Mouse (Mus musculus) cortical plate, adult 2 months (tissue): ENCODE measurements around the gene Sp7. TPM values are rescaled to one million over a fixed set of nuclear protein-coding genes. Genes with fewer than 3 reads are reported as not detected.

Experiments
- H3K27ac ChIP-seq: fragments of 200-500 bp; 2 replicates; pipeline ENCODE4 v1.5.1; 2012; ENCODE audit warnings: low read length, control low read depth, inconsistent platforms; ENCODE audit not compliant: insufficient read depth
- H3K4me1 ChIP-seq: fragments of 200-500 bp; 2 replicates; pipeline ENCODE4 v1.6.1; 2011; ENCODE audit warnings: low read length; ENCODE audit not compliant: control insufficient read depth, insufficient read depth
- H3K4me3 ChIP-seq: fragments of 200-500 bp; 2 replicates; pipeline ENCODE4 v1.5.1; 2011; ENCODE audit warnings: mild to moderate bottlenecking, low read length, control low read depth; ENCODE audit not compliant: insufficient read depth
- CTCF ChIP-seq: fragments of 200-500 bp; IDR thresholded peaks from 2 replicates; pipeline ENCODE4 v1.5.1; 2011; ENCODE audit warnings: mild to moderate bottlenecking, control low read depth, low read length; ENCODE audit not compliant: insufficient read depth; ENCODE audit errors: extremely low read depth
- POLR2A ChIP-seq: fragments of 200-500 bp; IDR thresholded peaks from 2 replicates; pipeline ENCODE4 v1.6.1; 2011; ENCODE audit warnings: mild to moderate bottlenecking, low read length, control low read depth; ENCODE audit not compliant: insufficient read depth; ENCODE audit errors: extremely low read depth
- polyA plus RNA-seq: library from polyadenylated mRNA; depleted of rRNA; stranded (reverse); fragments of >200 nt; gene quantifications from 2 replicates; pipeline ENCODE4 v1.2.3, GENCODE M21; 2012; rRNA removed

Sp7 gene
- polyA plus RNA-seq, 1 experiment: 2.3 TPM

DNA sequence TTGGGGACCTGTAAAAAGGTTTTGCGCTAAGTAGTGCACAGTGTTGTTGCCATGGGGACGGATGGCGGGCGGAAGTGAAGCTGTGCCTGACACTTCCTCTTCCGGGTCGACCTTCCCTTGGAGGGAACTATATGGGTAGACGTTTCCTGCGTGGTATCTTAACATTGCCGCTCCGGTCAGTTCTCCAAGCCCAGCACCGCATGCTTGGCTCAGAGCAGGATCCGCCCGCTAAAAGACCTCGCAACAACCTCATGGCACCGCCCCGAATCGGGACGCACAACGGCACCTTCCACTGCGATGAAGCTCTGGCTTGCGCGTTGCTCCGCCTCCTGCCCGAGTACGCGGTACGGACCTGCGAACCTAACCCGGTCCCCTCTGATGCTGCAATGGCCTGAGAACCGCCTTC is 35.4 kb downstream of the Sp7 start, which contains the start of gene Myg1:
Gene Myg1, plus strand, starts transcription at position 100 of the 406 bp plus-strand sequence.
- Histone ChIP-seq H3K27ac (no peak within 1 kb of the TSS), H3K4me1 (peaks cover 2% of the 10 kb centered on the region; the same call in 1 of the 2 replicates), H3K4me3 (peak within 1 kb of the TSS; percentile 76)
- peak; percentile 86 for TF ChIP-seq POLR2A
- TF ChIP-seq CTCF: no peak

DNA sequence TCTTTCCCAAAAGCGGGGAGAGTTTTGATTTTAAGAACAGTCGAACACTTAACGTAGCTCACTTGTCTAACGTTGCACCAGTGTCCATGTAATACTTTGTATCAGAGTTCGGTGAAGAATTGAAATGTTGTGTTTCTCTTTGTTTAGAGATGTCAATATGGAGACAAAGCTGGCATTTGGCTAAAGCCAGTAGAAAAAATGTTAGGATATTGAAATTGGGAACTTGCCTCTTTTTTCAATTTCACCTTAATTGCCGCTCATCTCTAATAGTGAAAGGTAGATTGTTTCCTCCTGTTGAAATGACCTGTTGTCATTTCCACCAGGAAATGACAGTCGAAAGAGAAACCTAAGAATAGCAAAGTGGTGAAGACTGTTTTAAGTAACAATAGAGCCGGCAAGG is 40.1 kb downstream of the Sp7 start:
- Histone ChIP-seq H3K4me3 (peak overlapping the region; percentile 97), H3K4me1 (no peaks in the 10 kb centered on the region; the same call in 1 of the 2 replicates), H3K27ac (no peak overlapping the region)
- TF ChIP-seq CTCF (no peak), POLR2A (no peak)

DNA sequence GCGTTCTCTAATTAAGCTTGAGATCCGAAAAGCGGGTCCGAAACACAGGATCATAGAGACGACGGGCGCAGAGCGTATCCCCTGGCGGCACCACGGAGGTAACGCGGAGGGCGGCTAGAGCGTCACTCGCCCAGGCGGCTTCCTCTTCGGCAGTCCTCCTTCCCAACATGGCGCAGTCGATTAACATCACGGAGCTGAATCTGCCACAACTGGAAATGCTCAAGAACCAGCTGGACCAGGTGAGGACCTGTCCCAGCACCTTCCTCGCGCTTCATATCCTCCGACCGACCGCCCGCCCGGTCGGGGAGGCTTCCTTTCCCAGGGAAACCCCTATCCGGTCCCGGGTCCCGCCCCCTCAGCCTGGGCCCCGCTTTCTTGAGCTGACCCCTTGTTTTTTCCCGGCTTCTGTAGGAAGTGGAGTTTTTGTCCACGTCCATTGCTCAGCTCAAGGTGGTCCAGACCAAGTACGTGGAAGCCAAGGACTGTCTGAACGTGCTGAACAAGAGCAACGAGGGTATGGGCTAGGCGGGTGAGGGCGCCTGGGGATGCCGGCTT is 40.9 kb downstream of the Sp7 start, which contains the start of gene Pfdn5:
Gene Pfdn5, plus strand, starts transcription at position 95 of the 555 bp plus-strand sequence.
- H3K4me3 ChIP-seq: peak within 1 kb of the TSS; percentile 97

DNA sequence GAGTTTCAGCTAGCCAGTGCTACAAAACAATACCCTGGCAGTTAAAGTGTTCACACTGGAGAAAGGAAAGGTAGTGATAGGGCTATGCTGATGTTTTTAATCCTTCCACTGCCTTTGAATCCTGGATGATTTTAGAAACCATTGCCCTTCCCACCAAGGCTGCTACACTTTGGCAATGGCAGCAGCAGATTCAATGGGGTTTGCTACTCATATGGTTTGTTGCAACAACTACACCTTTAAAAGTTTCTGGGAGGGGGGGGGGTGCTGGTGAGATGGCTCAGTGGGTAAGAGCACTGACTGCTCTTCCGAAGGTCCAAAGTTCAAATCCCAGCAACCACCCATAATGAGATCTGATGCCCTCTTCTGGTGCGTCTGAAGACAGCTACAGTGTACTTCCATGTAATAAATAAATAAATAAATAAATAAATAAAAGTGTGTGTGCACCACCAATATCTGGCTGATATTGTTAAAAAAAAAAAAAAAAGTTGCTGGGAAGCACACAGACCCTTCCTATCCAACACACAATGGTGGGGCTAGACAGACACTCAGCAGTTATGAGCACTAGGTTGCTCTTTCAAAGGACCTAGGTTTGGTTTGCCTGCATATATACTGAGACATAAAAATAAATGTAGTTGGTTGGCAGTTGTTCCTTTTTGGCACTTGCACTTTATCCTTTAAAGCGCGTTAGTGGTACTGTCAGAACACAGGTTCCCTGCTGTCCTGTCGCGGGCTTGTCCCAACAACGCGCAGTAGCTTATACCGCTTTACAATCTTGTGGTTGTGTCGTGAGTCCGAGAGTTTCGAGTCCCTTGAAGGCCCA is 42.1 kb downstream of the Sp7 start:
- no peak overlapping the region for H3K27ac ChIP-seq
- no peaks in the 10 kb centered on the region; the same call in 1 of the 2 replicates for H3K4me1 ChIP-seq
- TF ChIP-seq POLR2A (no peak), CTCF (no peak)
- H3K4me3 ChIP-seq: no peak overlapping the region; the same call in 1 of the 2 replicates

More for the DNA sequence above, 40.9 kb downstream of the Sp7 start, which contains the start of gene Pfdn5:
- Histone ChIP-seq H3K4me1 (no peaks in the 10 kb centered on the region; the same call in 1 of the 2 replicates), H3K27ac (peak within 1 kb of the TSS; percentile 56; the same call in 1 of the 2 replicates)
- 0 out of 2 replicates have a peak, but pooled peaks have one; percentile 6 for TF ChIP-seq CTCF
- peak; percentile 63; the same call in 1 of the 2 replicates for TF ChIP-seq POLR2A

DNA sequence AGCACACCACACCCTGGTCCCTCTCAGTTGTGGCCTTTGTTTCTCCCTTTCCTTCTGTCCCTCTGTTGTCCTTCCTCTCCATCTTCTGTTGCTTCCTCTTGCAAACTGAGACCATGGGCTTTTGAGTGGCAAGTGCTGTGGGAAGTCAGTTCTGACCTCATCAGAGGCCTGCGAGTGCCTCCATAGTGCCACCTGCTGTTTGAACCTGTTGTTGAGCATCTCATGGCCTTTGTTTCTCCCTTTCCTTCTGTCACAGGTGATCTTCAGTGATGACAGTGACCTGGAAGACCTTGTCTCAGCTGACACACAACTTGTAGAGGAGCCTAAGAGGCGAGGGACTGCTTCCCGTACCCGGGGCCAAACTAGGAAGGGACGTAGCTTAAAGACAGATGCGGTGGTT is 50.7 kb downstream of the Sp7 start:
- peak; percentile 75 for TF ChIP-seq CTCF
- no peak for TF ChIP-seq POLR2A
- no peak overlapping the region for H3K27ac ChIP-seq

DNA sequence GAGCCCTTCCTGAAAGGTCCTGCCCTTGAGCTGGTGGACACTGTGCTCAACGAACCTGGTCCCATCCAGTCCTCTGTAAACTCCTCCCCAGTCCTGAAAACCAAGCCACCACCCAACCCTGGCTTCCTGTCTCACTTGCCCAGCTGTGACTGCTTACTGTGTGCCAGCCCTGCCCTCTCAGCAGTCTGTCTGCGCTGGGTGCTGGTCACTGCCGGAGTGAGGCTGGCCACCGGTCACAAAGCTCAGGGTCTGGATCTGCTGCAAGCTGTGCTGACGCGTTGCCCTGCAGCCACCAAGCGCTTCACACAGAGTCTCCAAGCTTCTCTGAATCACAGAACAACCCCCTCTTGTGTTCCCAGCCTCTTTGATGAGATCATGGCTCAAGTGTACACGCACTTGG is 51.7 kb downstream of the Sp7 start:
- Histone ChIP-seq H3K4me3 (no peak overlapping the region), H3K4me1 (no peaks in the 10 kb centered on the region), H3K27ac (no peak overlapping the region)
- no peak for TF ChIP-seq CTCF

More for the DNA sequence above, 50.7 kb downstream of the Sp7 start:
- Histone ChIP-seq H3K4me1 (no peaks in the 10 kb centered on the region), H3K4me3 (no peak overlapping the region)

DNA sequence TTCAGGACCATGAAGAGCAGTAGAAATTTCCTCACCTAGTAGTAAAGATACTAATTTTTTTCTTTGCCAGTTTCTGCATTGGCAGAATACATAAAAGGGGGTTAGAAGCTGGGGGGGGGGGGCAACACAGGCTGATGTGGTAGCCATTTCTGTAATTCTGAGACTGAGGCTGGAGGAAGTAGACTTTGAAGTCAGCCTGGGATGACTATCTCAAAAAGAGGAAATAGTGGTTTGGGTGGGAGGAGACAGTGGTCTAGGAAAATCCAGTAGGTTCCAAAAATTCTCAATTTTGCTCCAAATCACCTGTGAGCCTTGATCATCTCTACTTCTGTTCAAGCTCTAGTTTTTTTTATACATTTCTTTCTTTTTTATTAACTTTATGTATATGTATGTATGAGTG is 55.5 kb downstream of the Sp7 start:
- no peak overlapping the region for H3K4me3 ChIP-seq
- no peak for TF ChIP-seq POLR2A
- no peak for TF ChIP-seq CTCF
- H3K4me1 ChIP-seq: no peaks in the 10 kb centered on the region
- no peak overlapping the region for H3K27ac ChIP-seq

DNA sequence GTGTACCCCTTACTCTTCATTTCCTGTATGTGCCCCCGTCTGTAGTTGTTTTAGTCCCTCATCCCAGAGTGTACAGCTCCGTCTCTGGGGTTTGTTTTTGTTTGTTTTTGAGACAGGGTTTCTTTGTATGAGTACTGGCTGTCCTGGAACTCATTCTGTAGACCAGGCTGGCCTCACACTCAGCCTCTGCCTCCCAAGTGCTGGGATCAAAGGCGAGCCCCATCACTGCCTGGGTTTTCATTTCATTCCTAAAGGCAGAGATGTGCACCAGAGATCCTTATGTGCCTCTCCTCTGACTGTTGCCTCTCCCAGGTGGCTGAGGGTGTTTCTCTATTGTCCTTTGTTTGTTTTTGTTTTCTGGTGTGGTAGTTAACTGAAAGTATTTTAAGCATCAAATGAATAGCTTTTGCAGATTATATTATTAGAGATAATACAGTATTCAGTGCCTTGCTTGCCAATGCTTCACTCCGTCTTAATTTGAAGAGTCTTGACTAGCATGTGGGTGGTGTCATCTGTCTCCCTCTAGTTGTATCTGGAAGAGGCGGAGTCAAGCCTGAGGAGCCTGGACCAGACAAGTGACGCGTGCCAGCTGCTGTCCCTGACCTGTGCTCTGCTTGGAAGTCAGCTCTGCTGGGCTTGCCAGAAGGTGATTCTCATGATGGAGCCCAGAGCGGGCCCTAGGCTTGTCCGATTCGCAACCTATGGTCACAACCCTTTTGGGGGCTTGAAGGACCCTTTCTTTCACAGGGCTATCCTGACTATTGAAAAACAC is 56.7 kb downstream of the Sp7 start:
- H3K4me3 ChIP-seq: no peak overlapping the region
- H3K27ac ChIP-seq: no peak overlapping the region
- TF ChIP-seq CTCF: no peak
- TF ChIP-seq POLR2A: no peak
- H3K4me1 ChIP-seq: no peaks in the 10 kb centered on the region

DNA sequence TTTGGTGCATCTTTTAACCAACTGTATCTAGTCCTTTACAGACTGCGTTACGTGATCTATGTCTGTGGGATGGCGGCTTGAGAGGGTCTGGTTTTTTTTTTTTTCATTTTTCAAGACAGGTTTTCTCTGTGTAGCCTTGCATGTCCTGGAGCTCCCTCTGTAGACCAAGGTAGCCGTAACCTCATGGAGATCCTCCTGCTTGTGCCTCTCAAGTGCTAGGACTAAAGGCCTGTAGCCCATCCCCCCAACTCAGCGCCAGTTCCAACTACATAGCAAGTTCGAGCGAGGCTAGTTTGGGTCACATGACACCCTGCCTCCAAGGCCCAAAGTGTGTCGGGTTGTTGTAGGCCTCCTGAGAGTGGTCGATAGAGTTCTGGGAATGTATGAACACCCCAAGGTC is 58.3 kb downstream of the Sp7 start:
- no peak overlapping the region for H3K4me3 ChIP-seq
- H3K27ac ChIP-seq: no peak overlapping the region
- no peak for TF ChIP-seq POLR2A
- no peak for TF ChIP-seq CTCF
- no peaks in the 10 kb centered on the region for H3K4me1 ChIP-seq

Other genes starting within 250 kb of the Sp7 start
- 152 and 156 TPM in 2 replicates for gene Spryd3, start 230.9 kb downstream of the Sp7 start, polyA plus RNA-seq
- gene Igfbp6, start 222.8 kb downstream of the Sp7 start, polyA plus RNA-seq: 69.5 and 71.7 TPM in 2 replicates
- gene Soat2, start 216.7 kb downstream of the Sp7 start, polyA plus RNA-seq: 0.17 and 0.28 TPM in 2 replicates
- gene Zfp740, start 163.9 kb downstream of the Sp7 start, polyA plus RNA-seq: 51.3 and 57.6 TPM in 2 replicates
- 34.6 and 39.7 TPM in 2 replicates for gene Csad, start 162.5 kb downstream of the Sp7 start, polyA plus RNA-seq
- gene Itgb7, start 135.2 kb downstream of the Sp7 start, polyA plus RNA-seq: 0.86 and 1.5 TPM in 2 replicates
- gene Rarg, start 109.7 kb downstream of the Sp7 start, polyA plus RNA-seq: 11.3 and 12.3 TPM in 2 replicates
- gene Gm9918, start 96.6 kb downstream of the Sp7 start, polyA plus RNA-seq: 0.04 and 0.15 TPM in 2 replicates
- gene Mfsd5, start 87.7 kb downstream of the Sp7 start, polyA plus RNA-seq: 54.0 and 55.5 TPM in 2 replicates
- gene Espl1, start 70.9 kb downstream of the Sp7 start, polyA plus RNA-seq: 0.52 and 1.6 TPM in 2 replicates
- 466 and 495 TPM in 2 replicates for gene Pfdn5, start 41.1 kb downstream of the Sp7 start, polyA plus RNA-seq
- gene Myg1, start 35.5 kb downstream of the Sp7 start, polyA plus RNA-seq: 87.0 and 92.7 TPM in 2 replicates
- 20.2 and 23.2 TPM in 2 replicates for gene Aaas, start 16.4 kb downstream of the Sp7 start, polyA plus RNA-seq
- 10.3 and 10.5 TPM in 2 replicates for gene Sp1, start 39.0 kb upstream of the Sp7 start, polyA plus RNA-seq
- 1.2 and 1.4 TPM in 2 replicates for gene Amhr2, start 78.2 kb upstream of the Sp7 start, polyA plus RNA-seq
- 85.6 and 90.3 TPM in 2 replicates for gene Prr13, start 91.8 kb upstream of the Sp7 start, polyA plus RNA-seq
- gene Pcbp2, start 103.4 kb upstream of the Sp7 start, polyA plus RNA-seq: 415 and 432 TPM in 2 replicates
- not detected in 2 replicates for gene Gm10337, start 136.5 kb upstream of the Sp7 start, polyA plus RNA-seq
- gene Map3k12, start 149.9 kb upstream of the Sp7 start, polyA plus RNA-seq: 98.9 and 105 TPM in 2 replicates
- 62.7 and 74.0 TPM in 2 replicates for gene Tarbp2, start 151.0 kb upstream of the Sp7 start, polyA plus RNA-seq
- 5.8 and 6.1 TPM in 2 replicates for gene Npff, start 157.8 kb upstream of the Sp7 start, polyA plus RNA-seq